Mouse (Mus musculus): Measurements from ENCODE around the gene Gpr152.
"Not testable (repeated sequence)": the region's sequence is repeated elsewhere in the genome, so short reads cannot be mapped to it uniquely, and the experiment has no call there.

Gene Gpr152

DNA sequence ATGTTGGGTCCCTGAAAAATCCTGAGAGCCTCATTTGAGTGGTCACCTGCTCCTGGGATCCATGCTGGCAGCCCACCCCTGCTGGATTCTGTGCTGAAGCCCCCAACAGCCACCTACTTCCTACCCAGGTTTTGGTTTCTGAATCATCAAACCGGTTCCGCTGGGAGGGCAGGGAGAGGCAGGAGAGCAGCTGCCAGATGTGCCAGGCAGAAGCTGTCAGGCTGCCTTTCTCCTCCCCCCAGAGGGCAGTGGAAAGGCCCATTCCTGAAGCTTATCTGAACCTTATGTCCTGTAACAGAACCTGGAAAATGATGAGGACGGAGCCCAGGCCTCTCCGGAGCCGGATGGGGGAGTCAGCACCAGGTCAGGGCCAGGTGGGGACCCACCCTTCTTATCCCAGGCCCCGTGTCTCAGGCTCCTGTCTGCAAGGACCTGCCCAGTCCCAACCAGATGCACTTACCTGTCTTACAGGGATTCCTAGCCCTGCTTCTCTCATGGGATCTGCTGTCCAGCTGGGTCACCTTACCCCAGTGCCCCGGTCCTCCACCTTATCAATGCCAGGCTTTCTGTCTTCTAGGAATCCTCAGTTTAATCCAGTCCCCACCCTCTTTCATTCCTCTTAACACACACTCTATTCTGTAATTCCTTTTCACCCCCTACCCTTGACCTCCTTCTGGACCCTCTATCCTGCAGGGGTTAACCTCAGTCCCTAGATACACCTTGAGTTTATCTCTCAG is 12.7 kb upstream of the Gpr152 start:
- CTCF ChIA-PET: interaction anchor here (0.9 kb wide), 1 partner anchor 38 kb away, joined by 3 read pairs; no protein-coding TSS in a partner anchor

DNA sequence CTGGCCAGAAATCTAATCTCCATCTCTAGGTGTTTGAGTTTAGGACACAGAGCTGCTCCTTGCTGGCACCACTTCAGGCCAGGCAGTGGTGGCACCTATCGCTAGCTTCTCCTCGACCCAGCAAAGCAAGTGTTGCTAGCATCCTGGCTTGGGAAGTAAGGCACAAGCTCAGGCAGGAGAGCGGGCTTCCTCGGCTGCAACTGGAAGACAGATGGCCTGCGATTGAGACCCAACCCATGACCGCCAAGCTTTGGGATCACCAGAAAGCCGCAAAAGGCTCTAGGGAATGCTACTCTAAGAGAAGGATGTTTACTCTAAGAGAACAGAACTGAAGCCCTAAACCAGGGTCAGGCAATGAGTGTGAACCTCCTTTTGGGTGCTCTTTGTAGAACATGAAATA is 10.1 kb upstream of the Gpr152 start:
- CTCF ChIA-PET: interaction anchor here (0.6 kb wide), 1 partner anchor 13 kb away, joined by 7 read pairs; no protein-coding TSS in a partner anchor

DNA sequence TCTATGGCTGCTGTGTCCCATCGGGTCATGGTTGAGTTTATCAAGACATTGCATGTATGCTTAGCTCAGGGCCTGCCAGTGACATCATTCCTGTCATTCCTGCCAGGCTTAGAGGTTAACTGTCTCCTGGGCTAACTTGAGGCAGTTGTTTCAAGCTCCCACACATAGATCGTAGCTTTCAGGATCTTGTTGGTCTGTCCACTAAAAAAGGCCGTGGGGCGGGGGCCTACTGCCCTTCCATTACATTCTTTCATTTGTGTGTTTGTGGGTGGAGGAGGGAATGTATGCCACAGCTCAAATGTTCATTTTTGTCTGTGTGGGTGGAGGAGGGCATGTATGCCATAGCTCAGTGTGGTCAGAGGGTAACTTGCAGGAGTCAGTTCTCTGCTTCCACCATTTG is 9.5 kb upstream of the Gpr152 start:
- CTCF ChIA-PET: interaction anchor here (0.6 to 0.7 kb wide), 2 partner anchors 12 to 255 kb away, joined by 5 to 7 read pairs; no protein-coding TSS in a partner anchor

DNA sequence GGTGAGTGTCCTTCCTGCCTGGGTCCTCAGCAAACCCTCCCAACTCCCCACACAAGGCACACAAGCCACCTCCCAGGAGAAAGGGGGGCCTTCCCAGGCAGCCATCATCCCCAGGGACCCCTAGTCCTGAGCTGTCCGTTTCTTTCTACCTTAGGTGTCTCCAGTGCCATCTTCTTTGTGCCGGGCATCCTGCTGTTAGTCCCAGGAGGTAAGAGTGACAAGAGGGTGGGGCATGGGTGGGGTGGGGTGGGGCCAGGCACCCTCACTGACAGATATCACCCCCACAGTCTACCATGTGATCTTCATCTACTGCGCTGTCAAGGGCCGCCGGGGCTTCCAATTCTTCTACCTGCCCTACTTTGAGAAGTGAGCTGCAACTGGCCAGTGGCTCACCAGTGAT is 8.5 kb upstream of the Gpr152 start:
- CTCF ChIA-PET: interaction anchor here (1.0 kb wide), 1 partner anchor 102 kb away, joined by 3 read pairs; no protein-coding TSS in a partner anchor

DNA sequence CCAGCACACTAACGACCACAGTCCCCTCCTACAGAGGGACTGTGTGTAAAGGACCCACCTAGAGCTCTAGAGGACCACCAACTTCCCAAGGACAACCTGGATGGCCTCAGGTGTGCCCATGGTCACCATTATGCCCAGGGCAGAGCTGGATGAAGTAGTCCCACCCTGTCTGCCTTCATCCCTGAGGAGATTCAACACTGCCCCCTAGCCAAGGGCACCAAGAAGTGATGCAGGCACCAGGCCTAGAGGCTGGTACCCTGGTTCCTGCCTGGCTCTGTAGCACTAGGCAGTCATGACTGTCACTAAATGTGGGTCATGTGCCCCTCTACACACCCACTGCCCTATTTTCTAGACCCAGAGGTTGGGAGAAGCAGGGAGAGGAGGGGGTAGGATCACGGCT is 7.8 kb upstream of the Gpr152 start:
- CTCF ChIA-PET: interaction anchor here (1.0 kb wide), 1 partner anchor 101 kb away, joined by 3 read pairs; no protein-coding TSS in a partner anchor

DNA sequence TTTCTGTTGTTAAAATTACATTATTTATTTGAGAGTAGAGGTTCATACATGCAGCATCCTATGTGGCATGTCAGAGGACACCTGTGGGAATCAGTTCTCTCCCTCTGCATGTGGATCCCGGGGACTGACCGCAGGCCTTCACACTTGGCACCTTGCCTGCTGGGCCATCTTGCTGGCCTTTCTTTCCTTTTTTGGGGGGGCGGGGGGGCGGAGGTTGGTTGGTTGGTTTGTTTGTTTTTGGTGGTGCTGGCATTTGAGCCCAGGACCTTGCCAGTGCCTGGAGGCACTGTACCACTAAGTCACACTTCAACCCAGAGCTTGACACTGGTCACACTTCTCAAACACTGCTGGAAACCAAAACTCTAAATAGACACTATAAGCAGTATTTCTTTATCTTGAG is 5.2 kb upstream of the Gpr152 start:
- CTCF ChIA-PET: interaction anchor here (0.8 kb wide), 1 partner anchor 13 kb away, joined by 3 read pairs; no protein-coding TSS in a partner anchor

DNA sequence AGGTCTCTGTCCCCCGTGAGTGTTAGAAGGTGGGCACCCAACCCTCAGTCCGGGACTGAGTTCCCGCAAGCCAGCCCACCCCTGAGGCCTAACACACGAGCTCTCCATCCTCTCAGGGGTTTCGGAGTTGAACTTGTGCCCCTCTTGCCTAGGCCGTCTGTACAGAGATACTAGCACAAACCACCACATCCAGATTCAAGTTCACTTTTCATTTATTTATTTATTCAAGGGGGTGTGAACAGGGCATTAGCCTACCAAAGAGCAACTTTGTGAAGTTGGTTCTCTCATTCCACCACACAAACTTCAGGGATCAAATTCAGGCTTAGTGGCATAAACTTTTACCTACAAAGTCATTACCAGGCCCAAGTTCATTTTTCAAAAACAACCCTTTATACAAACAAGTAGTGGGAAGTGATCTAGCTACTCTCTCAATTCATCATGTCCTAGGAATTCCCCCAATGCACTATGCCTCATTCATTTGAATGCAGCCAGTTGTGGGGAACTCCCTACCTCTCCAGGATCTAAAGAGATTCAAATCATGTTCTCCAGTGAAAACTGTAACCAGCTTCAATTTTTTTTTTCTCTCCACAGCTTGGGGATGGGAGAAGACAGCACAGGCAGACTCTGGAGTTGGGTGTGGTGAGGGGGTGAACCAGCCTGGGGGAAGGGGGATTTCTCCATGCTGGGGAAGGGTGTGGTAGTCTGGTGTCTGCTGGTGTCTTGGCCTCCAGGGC is 4.2 kb upstream of the Gpr152 start:
- CTCF ChIA-PET: not testable (repeated sequence)

DNA sequence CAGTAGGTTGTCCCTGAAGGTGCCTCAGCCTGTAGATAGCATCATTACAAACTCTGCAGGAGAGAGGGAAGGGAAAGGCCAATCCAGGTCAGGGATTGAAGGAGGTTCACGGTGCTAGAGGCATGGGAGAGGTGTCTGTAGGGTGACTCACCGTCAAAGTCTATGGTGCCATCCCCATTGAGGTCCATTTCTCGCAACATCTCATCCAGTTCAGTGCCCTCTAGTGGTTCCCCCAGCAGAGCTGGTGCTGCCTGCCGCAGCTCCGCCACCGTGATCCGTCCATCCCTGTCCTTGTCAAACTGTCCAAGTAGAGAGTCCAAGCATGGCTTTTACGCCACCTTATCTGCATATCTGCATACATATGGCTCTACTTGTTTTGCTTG is 3.6 kb upstream of the Gpr152 start:
- CTCF ChIA-PET: not testable (repeated sequence)

DNA sequence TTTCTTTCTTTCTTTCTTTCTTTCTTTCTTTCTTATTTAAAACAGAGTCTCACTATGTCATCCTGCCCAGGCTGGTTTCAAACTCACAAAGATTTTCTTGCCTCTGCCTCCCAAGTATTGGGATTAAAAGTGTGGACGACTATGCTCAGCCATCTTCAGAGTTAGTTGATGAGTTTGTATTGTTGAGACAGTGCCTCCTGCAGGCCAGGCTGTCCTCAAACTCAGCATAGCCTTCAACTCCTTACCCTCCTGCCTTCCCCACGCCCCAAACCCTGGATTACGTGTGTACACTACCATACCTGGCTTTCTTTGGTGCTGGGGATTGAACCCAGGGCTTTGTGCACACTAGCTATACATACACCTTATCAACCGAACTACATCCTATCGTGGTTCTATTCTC is 3.1 kb upstream of the Gpr152 start:
- CTCF ChIA-PET: no interaction called here

DNA sequence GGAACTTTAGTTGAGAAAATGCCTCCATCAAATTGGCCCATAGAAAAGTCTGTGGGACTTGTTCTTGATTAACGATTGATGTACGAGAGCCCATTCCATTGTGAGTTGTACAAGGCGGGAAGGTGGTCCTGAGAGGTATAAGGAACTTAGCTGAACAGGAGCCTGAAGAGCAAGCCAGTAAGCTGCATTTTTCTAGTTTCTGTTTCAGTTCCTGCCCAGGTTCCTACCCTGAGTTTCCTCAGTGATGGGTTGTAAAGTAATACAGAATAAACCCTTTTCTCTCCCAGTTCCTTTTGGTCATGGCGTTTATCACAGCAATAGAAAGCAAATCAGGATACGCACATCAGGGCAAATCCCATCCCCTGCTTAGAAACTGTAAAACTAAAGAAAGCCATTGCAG is 1.7 kb upstream of the Gpr152 start:
- CTCF ChIA-PET: interaction anchor here (0.6 to 1.1 kb wide), 4 partner anchors 13 to 51 kb away, joined by 3 to 6 read pairs (median 3); no protein-coding TSS in a partner anchor

DNA sequence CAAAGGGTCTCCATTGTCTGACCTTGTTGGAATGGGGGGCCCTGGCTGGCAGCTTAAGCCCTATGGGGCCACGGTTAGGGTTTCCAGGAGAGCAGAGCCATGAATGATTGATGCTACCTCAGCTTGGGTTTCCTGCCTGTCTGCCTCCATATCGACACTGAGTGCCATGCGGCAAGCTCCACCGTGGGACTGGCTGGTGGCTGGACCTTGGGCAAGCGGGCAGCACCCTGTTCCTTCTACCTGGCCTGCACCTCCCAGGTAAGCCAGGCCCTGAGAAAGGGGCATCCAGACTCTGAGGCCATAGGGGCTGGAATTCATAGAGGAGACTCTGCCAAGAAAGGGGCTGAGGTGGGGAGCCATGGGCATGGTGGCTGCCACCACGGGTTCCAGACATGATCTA is 560 bp downstream of the Gpr152 start:
- CTCF ChIA-PET: interaction anchor here (1.2 kb wide), 1 partner anchor 17 kb away, joined by 3 read pairs; no protein-coding TSS in a partner anchor

DNA sequence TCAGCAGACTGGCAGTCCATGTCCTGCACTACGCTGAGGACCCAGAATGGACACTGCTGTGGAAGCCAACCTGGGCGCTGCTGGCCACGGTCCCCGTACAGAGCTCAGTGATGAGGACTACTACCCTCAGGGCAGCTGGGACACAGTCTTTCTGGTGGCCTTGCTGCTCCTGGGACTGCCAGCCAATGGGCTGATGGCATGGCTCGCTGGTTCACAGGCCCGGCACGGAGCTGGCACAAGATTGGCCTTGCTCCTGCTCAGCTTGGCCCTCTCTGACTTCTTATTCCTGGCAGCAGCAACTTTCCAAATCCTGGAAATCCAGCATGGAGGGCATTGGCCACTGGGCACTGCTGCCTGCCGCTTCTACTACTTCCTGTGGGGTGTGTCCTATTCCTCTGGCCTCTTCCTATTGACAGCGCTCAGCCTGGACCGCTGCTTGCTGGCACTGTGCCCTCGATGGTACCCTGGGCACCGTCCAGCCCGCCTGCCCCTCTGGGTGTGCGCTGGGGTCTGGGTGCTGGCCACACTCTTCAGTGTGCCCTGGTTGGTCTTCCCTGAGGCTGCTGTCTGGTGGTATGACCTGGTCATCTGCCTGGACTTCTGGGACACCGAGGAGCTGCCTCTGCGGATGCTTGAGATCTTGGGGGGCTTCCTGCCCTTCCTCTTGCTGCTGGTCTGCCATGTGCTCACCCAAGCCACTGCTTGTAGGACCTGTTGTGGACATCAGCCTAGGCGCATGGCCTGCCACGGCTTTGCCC is 3.0 kb downstream of the Gpr152 start:
- CTCF ChIA-PET: interaction anchor here (0.6 to 0.7 kb wide), 2 partner anchors 13 to 59 kb away, joined by 6 to 7 read pairs; partner anchors contain the start of gene Rad9a

DNA sequence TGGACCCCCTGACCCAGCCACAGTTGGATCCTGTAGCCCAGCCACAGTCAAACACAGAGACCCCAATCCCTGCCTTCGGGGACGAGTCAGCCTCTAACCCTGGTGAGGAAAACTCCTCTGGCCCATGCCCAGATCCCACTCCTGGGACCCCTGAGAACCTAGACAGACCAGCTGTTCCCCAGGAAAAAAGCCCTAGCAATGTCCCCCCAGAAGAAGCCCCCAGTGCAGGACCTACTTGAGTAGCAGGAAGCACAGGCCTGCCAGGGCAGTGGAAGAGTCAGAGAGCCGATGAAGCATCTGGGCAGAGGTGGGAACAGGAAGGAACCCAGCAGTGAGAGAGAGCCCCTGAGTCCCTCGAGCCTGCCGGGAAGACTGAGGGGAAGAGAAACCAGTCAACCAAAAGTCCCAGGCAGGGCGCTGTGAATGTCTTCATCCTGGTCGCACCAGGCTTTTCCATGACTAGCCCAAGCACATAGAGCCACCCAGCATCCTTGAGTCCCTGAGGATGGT is 4.2 kb downstream of the Gpr152 start, which contains the start of gene Cabp4:
Gene Cabp4 (minus strand): TSS at position 275 of the 510 bp plus-strand sequence.
- CTCF ChIA-PET: no interaction called here

DNA sequence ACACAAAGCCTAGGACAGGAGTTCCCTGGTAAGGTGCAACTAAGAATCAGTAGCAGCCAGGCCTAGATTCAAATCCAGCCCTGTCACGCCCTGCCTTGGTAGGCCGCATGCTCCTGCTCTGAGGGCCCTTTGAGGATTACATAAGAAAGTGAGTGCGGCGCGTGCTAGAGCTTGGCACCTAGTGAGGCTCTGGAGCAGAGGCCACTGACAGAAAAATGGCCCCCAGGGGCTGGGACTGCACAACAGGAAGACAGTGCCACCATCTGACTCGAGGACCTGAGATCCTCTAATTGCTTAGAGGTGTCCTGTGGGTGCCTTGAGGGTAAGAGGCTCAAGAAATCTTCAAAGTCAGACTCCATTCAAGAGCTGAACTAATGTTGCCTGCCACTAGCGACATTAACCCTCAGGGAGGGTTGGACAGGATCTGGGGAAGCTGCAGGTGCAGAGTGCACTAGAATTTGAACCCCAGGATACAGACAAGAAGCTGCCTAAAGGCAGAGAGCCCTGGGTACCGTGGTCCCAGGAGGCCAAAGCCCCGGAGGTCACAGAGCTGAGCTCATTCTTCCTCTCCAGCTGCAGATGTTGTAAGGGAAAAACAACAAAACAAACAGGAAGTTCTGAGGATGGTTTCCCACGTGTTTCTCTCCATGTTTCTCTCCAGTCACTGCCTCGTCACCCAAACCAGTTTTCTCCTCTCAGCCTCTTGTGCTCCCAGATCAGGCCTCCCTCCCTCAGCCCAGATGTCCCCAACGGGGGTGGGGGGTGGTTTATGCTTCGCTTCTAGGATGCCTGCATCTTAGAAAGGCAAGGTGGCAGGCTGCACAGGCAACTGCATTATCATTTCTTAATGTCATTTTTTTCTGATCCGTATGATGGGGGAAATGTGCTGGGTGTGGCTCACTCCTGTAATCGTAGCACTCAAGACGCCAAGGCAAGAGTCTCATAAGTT is 5.2 kb downstream of the Gpr152 start:
- CTCF ChIA-PET: interaction anchor here (0.5 kb wide), 1 partner anchor 163 kb away, joined by 4 read pairs; no protein-coding TSS in a partner anchor

DNA sequence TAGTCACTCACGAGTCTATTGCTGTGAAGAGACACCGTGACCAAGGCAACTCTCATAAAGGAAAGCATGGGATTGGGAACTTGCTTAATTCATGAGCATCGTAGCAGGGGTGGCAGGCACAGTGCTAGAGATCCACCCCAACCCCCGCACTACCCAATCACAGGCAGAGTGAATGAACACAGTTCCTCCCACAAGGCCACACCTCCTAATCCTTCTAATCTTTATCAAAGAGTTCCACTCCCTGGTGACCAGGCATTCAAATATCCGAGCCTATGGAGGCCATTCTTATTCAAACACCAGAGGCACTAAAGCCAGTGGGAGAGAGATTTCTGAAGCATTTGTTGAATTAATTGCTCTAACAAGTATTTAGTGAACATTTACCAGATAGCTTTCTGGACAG is 6.3 kb downstream of the Gpr152 start:
- CTCF ChIA-PET: no interaction called here

DNA sequence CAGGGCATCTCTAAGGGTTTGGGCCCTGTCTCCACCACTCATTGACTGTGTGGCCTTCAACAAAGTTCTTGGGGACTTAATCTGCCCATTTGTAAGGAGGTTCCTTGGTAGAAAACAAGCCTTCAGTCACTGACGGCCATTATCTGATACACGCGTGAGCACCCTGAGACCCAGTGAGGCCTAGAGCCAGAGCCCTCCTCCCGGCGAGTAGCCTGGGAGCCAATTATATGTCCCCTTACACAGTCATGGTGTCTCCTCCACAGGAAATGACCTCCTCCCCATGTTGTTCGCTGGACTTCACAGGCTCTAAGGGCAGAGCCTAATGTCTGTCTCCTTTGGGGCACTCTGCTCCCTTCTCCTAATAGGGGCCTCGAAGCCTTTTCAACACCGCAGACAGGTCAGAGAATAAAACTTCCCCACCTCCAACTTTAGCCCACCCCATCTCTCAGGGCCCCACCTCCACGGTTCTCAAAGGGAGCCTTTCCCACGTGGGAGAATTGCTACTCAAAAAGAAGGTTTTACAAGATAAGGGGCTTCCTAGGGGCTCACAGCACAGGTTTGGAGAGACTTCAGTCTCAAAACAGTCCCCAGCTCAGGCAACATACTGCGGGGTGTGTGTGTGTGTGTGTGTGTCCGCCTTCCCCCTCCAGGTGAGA is 6.9 kb downstream of the Gpr152 start:
- CTCF ChIA-PET: no interaction called here

DNA sequence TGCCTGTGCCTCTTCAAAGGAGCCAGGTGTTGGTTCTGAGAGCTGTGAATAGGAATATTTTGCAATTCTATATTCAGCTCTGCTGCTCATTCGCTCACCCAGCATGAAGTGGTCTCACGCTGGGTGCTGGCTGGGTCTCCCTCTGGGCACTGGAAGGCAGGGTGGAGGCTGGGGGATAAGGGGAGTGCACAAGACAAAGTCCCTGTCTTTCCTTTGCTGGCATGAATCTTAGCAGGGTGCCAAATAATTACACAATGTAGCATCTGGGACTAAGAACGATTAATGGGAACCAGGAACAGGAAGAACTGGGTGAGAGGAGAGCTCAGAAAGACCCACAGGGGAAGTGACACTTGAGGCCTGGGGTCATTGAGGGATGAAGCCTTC is 7.4 kb downstream of the Gpr152 start:
- CTCF ChIA-PET: interaction anchor here (0.7 kb wide), 1 partner anchor 13 kb away, joined by 3 read pairs; no protein-coding TSS in a partner anchor

DNA sequence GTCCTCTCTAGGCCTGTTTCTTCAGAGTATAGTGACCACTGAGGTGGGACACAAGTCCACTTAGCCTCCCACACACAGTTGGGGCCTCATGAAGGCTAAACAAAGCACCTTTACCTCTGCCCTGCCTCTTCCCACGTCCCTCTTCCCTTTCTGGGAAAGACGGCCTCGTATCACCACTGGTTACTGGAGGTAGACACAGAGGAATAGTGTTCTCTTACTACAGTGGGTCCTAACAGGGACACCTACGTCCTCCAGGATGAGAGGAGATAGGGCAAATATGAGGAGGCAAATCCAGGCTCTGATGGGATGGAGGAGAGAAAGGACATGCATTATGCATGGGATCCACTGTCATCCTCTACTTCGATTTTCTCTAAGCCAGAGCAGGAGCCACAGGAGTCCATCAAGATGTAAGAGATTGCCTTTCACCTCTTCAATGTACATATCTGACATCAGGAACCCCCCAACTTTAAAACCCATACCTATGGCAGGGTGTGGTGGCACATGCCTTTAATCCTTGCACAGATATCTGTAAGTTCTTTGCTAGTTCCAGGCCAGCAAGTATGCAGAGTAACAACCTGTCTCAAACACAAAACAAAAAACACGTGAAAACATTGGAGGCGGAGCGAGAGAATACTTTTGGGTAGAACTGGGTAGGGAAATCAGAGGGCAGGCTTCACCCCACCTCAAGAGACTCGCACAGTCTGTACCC is 8.3 kb downstream of the Gpr152 start:
- CTCF ChIA-PET: interaction anchor here (0.7 kb wide), 1 partner anchor 14 kb away, joined by 3 read pairs; no protein-coding TSS in a partner anchor

DNA sequence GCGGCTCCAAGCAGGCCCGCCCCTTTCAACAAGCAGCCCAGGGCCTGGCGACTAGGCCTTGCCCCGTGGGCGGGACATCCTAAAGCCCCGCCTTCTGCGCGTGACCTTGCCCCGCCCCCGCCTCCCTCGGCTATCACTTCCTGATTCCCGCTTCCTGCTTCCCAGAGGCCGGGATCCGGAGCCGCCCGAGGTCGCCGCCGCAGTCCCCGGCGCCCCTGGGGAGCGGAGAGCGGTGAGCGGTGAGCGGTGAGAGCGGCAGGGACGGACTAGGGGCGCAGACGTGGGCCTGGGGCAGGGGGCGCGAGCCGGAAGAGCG is 8.9 kb downstream of the Gpr152 start, which contains the start of gene Coro1b:
Gene Coro1b (plus strand): TSS at position 129 of the 316 bp plus-strand sequence.
- CTCF ChIA-PET: no interaction called here

Data from spleen, embryonic (tissue).